Mouse (Mus musculus): Measurements from ENCODE around the gene Flrt1.

Gene Flrt1

GRCm38 (mm10) chr19:7105544-7105943 lies at the start of gene Flrt1:
Gene Flrt1 (minus strand): TSS chr19:7105729.
- DNase-seq (ENCODE audit: low read depth, low spot score) = no peak

DNA sequence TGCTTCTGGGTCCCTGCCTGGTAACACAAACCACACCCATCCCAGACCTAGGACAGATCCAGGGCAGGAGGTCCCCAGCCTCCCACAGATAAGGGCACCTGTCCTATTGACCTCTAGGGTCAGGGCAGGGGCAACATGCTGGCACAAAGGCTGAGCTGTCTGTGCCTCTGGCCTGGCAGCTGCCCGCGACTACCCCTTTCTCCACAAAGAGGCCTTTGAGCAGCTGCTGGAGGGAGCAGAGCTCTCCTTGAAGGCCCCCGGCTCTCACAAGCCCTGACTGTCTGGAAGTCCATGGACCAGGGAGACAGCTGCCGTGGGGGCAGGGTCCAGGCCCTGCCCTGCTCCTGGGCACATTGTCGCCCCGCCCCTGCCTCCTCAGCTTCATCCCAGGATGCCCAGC lies 49.7 kb upstream of the Flrt1 start:
- no peak for DNase-seq (ENCODE audit: low read depth, low spot score)

DNA sequence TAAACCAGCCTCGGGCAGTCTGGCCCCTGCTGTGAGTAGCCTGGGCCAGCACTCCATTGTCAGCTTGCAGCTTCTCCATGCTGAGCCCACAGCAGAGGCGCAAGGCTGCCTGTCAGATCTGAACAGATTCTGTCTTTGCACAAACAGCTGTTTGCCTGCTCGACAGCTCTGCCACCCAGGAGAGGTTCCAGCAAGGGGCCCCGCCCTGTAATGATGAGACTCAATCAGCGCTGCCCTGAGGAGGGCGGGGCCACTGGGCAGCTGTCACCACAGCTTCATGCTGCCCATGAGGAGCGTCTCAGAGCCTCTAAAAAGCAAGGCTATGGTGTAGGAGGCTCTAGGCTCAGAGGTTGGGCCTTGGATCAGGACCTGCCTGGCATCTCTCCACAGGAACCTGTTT lies 47.7 kb upstream of the Flrt1 start:
- DNase-seq (ENCODE audit: low read depth, low spot score) = peak; percentile 11

GRCm38 (mm10) chr19:7151927-7152653 lies 46.6 kb upstream of the Flrt1 start:
- DNase-seq (ENCODE audit: low read depth, low spot score) = no peak

DNA sequence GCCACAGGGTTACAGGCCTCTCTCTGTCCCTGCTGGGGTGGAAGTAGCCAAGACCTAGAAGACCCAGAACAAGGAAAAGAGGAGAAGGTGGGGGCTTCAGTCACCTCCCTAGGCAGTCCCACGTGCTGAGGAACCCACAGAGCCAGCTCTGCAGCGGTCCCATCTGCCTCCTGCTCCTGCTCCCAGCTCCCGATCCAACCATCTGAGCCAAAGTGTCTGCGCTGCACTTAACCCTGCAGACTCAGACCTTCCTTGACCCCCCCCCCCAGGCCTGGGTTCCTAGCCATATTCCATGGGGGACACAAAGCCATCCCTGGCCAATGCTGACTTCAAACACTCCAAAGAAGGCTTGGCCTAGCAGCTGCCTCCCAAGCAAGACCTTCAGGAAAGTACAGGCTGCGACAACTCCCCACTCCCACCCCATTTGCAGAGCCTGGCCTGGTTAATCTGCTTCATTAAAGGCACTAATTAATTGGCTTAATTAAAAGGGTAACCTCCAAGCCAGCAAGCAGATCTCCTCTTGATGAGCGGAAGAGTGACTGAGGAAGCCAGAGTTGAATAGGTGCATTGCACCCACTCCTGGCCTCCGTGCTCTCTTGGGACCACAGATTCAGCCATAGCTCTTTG lies 45.9 kb upstream of the Flrt1 start:
- no peak for DNase-seq (ENCODE audit: low read depth, low spot score)

DNA sequence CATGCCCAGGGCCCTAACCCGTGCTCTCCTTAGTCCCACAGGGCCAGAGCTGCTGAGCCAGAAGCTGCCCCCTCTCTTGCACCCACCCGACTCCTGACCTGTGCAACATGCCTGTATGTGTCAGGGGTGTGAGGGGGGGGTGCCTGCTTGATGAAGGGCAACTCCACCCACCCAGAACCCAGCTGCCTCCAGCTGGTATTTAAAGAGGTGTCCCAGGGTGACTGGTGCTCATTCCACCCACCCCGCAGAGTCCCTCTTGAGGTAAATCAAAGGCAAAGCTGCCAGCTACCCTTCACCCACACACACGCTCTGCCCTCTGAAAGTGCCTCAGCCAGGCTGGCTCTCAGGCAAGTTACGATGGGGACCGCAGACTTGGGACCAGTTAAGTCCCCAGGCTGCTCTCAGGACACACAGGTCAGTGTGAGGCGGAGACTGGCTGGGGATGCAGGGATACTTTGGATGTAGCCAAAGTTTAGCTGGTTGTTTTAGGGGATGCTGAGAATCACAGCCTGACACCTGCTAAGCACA lies 43.7 kb upstream of the Flrt1 start:
- no peak for DNase-seq (ENCODE audit: low read depth, low spot score)

DNA sequence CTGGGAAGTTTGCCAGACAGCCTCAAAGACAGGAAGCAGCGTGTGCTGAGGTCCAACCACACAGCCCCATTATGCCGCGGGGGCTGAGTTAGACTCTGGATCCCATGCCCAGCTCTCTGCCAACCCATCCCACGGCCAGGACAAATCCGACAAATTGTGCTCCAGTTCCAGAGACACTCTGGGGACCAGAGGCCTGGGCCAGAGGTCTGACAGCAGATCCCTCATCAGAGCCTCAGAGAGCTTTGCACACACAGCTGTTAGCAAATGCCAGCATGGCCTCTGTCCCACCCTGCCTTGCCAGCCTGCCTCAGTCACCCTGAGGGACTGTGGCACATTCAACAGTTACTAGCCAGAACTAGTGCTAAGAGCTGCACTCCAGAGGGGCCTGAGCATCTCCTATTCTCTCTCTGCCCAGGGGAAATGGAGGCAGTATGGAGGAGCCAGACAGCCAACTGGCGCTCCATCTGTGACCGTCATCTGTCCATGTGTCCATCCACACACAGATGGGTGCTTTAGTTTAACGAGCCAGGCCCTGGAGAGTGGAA lies 43.1 kb upstream of the Flrt1 start:
- DNase-seq (ENCODE audit: low read depth, low spot score) = no peak

DNA sequence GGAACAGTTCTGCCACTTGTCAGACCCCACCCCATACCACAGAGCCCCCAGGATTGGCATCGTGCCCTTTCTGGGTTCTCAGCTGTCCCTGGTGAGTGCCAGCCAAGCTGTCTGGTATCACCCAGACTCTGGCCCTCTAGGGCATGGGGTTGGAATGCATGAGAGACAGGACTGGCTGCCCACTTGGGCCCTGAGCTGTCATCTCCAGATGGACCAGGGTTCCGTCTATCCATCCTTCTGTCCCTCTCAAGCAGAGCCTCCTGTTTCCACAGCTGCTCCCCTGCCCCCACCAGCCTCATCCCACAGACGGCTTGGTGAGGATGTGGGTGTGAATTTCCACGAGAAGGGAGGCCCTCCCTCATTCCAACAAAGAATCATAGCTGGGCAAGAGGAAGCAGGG lies 42.6 kb upstream of the Flrt1 start:
- no peak for DNase-seq (ENCODE audit: low read depth, low spot score)

GRCm38 (mm10) chr19:7146376-7146775 lies 40.8 kb upstream of the Flrt1 start:
- no peak for DNase-seq (ENCODE audit: low read depth, low spot score)

GRCm38 (mm10) chr19:7144458-7144857 lies 38.9 kb upstream of the Flrt1 start:
- no peak for DNase-seq (ENCODE audit: low read depth, low spot score)

- peak; percentile 80 for DNase-seq (ENCODE audit: low read depth, low spot score)
Observed at GRCm38 (mm10) chr19:7143854-7144253, 38.3 kb upstream of the Flrt1 start.

GRCm38 (mm10) chr19:7142207-7142915 lies 36.8 kb upstream of the Flrt1 start:
- no peak for DNase-seq (ENCODE audit: low read depth, low spot score)

- no peak for DNase-seq (ENCODE audit: low read depth, low spot score)
Observed at GRCm38 (mm10) chr19:7140856-7141421, 35.4 kb upstream of the Flrt1 start.

DNA sequence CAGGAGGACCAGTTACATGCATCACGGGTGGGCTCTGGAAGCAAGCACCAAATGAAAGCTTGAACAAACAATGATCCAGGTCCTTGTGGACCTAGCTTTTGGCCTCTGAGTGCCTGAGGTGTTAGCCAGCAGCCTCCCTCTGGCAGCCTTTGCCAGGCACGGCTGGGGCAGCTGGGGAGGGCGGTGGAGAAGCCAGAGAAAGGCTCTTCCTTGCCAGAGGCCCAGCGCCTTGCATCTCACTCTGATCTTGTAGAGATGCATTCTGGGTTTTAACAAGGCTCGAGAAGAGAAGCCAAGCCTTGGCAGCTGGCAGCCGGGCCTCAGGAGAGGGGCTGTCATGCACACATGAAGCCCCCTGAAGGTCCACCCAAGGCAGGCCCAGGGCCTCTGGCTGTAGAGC lies 34.8 kb upstream of the Flrt1 start:
- DNase-seq (ENCODE audit: low read depth, low spot score) = no peak

DNA sequence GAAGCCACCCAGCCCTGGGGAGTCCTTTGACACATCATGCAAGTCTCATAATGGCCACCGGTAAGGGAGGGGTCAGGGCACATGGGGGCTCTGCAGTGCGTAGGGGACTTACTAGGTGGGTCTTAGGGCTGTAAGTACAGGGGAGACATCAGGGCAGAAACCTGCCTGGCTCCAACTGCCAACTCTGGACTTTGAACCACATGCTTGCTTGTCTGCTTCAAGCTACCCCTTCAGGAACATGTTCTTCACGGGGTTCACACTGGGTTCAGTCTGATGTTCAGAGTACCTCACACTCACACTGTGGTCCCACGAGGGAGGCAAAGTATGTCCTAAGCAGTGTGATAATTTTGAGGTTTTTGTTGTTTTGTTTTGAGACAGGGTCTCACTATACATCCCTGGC lies 33.8 kb upstream of the Flrt1 start:
- no peak for DNase-seq (ENCODE audit: low read depth, low spot score)

- no peak for DNase-seq (ENCODE audit: low read depth, low spot score)
Observed at GRCm38 (mm10) chr19:7138327-7138726, 32.8 kb upstream of the Flrt1 start.

DNA sequence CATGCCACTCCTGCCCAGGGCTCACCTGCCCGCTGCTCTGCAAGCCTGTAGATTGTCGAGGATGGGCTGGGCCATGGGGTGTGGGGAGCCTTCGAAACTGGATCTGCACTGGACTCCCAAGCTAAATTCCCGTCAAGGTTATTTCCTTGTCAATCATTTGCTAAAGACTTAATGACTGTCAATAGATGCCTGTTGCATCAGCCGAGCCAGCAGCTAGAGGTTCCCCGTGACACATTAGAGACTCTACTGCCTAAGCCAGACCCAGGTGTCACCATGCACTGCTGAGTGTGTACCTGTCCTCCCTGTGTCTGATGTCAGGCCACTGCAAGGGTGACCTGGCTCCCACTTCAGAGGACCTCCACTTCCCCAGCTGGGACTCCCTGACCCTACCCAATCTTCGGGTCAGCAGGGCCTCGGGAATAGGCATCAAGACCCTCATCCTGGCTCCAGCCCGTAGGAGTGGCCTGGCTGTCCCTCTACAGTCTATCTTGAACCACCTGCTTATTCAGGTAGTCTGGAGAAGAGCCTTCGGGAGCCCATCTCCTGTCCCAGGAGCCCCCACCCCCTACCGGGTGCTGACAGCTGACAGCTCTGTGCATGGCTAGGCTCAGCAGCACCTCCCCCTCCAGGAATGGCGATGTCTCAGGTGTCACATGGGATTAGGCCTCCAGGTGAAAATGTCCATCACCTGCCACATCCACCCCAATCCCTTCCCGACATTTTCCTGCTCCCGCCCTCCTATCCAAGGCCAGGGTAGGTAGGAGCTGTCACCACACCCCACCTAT lies 31.4 kb upstream of the Flrt1 start:
- DNase-seq (ENCODE audit: low read depth, low spot score) = no peak

- DNase-seq (ENCODE audit: low read depth, low spot score) = no peak
Observed at GRCm38 (mm10) chr19:7136016-7136415, 30.5 kb upstream of the Flrt1 start.

- DNase-seq (ENCODE audit: low read depth, low spot score) = no peak
Observed at GRCm38 (mm10) chr19:7135525-7135924, 30.0 kb upstream of the Flrt1 start.

GRCm38 (mm10) chr19:7134631-7135091 lies 29.1 kb upstream of the Flrt1 start:
- no peak for DNase-seq (ENCODE audit: low read depth, low spot score)

DNA sequence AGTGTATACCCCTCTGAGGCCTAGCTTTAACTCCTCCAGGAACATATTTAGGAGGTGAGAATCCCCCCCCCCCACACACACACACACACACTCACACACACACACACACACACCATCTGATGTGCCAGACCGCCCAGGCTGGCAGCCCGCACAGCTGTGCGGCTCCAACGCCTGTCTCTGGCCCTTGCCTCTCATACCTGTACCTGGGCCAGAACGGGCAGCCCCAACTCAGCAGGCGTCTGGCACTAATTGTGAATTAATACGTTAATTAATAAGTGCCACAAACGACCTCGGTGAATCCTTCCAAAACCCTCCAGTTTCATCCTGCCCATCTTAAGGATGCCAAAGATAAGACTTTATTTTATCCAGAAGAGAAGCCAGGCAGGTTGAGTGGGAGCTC lies 27.9 kb upstream of the Flrt1 start:
- DNase-seq (ENCODE audit: low read depth, low spot score) = no peak
